Mouse (Mus musculus): Measurements from ENCODE around the gene Olfr901.
"Not testable (repeated sequence)": the region's sequence is repeated elsewhere in the genome, so short reads cannot be mapped to it uniquely, and the experiment has no call there.

Gene Olfr901

GRCm38 (mm10) chr9:38429155-38429554, at the start of gene Olfr901:
Olfr901 (plus strand) TSS chr9:38429455.
- DNase-seq = no peak

DNA sequence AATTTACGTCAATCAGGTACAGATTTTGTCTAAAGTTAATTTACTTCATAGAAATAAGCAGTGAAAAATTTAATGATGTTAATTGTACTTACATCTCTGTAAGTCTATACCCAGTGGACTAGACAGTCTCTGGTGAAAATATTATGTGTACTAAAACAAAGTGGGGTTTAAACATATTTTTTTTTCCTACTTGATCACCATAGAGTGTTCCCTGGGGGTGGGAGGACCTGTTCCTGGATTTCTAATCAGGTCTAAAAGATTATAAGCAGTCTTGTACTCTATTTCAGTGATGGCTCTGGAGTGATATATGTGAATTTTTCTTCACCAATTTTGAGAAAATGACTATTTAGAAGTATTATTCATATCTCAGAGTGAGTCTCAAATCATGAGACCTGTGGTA, 27.9 kb upstream of the Olfr901 start, which contains the start of gene Olfr147:
Gene Olfr147 (plus strand): TSS at position 301 of the 400 bp plus-strand sequence.
- DNase-seq = no peak

- not testable (repeated sequence) for DNase-seq
These were observed 21.8 kb upstream of the Olfr901 start for GRCm38 (mm10) chr9:38407502-38407901.

DNA sequence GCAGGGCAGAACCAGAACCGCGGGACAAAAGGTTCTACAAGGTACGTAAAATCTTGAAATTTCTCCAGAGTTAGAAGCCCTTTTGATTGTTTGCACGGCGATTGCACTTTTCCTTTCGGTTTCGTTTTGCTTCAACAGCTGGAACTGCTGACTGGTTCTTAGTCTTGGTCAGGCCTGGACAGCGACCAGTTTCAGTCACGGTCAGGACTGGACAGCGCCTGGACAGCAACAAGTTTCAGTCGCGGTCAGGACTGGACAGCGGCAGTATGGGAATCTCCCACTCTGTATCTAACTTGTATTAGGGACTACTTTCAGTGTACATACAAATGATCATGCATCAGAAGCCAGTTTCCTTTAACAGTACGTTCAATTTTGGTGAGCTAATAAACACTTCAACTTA, 15.8 kb upstream of the Olfr901 start:
- not testable (repeated sequence) for DNase-seq

DNA sequence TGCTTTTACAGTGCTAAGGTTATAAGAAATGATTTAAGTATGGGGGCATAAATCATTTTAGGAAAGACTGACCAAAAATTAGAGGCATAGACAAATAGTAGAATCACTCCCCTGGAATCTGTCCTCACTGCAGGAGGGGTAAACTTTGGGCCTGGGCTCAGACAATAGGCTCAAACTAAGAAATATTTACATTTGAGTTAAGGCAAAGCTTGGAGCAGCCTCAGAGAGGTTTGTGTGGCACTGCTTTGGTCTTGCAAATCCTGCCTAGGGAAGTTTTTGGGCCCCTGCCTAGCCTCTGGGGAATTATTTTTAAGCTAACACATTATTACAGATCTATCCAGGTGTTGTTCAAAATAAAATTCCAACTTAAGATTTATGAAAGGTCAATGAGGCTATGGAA, 5.5 kb upstream of the Olfr901 start:
- DNase-seq = no peak

DNA sequence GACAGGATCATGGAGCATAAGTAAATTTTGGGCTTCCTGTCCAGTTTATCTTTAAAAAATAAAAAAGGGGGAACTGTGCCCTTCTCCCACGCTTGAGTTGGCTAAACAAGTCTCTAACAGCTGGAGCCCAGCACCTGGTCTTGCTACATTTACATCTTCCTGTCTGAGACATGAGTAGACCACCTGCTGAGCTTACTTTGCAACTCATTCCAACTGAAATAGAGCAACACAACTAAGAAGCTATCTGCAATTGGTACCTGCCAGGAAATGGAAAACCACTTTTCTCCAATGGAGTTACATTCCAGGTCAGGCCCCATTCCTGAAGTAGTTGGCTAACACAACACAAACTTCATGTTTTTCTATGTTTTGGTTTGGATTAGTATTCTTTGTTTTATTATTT, 2.2 kb upstream of the Olfr901 start:
- no peak for DNase-seq

GRCm38 (mm10) chr9:38447352-38447751, 18.1 kb downstream of the Olfr901 start, which contains the start of gene Olfr902:
Olfr902 (plus strand) TSS chr9:38447652.
- DNase-seq = no peak

GRCm38 (mm10) chr9:38462844-38463243, 33.6 kb downstream of the Olfr901 start, which contains the start of gene Olfr904:
Olfr904 (plus strand) TSS chr9:38463144.
- no peak for DNase-seq

- DNase-seq = no peak
These were observed 41.6 kb downstream of the Olfr901 start, which contains the start of gene Olfr905 for GRCm38 (mm10) chr9:38470807-38471206. Olfr905 (plus strand) TSS chr9:38471107.

Data from lung, postnatal 14 days (tissue).